Mouse (Mus musculus) 3134 (cell line): Measurements from ENCODE around the gene Trmt1.

ENCODE experiments used
- DNase-seq: peaks from one replicate; pipeline ENCODE4 v3.0.0-alpha.2; 2011; ENCODE audit warnings: low spot score; ENCODE audit not compliant: insufficient read length; ENCODE audit errors: extremely low read depth

Trmt1 gene

DNA sequence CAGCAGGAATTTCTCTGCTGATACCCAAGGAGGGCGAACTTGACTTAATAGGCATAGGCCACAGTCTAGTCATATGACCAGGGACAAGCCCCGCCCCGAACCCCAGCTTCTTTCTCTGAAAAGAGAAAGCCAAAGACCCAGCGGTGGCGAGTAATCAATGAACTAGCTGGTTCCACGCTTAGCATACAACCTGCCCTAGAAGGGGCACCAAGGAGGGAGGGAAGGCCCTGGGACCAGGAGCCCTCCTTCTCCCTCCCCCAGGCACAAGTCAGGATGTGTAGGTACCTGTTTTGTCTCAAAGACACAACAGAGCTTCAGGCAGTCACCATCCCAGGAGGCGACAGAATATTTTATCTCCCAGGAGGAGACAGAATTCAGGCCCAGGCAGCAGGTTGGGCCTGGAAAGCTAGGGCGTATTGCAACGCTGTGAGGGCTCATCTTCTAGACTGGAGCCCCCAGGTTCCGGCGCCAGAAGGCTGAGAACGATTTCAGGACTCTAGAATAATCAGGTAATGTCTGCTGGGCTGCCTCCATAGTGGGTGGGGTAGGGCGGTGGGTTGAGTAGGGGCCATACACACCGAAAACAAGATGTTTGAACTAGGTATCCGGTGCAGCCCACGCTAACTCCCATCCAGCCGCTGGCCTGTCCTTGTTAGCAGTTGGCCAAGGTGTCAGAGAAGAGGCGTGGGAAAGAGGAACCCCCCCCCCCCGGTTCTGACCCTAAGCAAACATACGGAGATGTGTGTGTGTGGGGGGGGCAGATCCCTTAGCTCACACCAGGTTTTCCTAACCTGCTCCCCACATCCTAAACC is at the start of gene Trmt1:
Gene Trmt1, plus strand, starts transcription at position 117 of the 812 bp plus-strand sequence.
- no peak for DNase-seq

DNA sequence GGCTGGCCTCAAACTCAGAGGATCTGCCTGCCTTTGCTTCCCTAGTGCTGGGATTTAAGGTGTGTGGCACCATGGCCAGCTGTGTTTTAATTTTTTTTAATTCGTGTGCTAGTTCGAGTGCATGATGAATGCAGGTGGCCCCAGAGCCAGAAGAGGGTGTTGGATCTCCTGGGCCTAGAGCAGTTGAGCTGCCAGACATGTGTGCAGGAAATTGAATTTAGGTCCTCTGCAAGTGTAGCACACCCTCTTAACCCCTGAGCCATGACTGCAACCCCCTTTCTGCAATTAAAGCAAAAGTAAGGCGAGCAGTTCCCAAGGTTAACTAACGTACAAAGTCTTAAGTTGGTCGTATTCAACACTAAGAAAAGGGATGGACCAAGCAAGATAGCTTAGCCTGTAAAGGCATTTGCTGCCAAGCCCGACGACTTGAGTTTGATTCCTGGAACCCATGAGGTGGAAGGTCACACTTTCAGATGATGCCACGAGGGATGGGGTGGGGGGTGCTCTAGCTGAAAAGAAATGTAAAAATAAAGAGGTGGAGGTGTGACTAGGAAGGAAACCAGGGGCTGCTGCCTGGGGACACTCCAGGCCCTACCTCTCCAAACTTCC is 48.1 kb upstream of the Trmt1 start:
- DNase-seq, result no peak

DNA sequence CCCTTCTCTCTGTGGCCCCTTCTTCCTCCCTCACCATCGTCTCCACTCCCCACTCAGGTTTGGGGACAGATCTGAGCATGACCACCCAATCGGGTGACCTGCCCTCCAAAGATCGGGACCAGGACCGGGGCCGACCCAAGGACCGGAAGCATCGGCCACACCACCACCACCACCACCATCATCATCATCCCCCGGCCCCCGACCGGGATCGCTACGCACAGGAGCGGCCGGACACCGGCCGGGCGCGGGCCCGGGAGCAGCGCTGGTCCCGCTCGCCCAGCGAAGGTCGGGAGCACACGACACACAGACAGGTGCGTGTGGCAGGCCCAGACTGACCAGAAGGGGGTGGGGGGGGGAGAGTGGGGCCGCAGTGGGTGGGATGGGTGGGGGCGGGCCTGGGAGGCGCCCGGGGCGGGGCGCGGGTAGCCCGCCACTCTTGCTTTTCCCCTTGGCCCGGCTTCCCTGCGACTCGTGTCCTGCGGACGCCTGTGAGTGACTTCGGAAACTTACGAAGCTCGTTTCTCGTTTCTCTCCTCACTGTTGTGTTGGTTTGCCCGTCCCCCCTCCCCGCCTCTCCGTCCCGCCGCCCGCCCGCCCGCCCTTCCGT is 47.4 kb upstream of the Trmt1 start:
- DNase-seq, result peak; percentile 47

DNA sequence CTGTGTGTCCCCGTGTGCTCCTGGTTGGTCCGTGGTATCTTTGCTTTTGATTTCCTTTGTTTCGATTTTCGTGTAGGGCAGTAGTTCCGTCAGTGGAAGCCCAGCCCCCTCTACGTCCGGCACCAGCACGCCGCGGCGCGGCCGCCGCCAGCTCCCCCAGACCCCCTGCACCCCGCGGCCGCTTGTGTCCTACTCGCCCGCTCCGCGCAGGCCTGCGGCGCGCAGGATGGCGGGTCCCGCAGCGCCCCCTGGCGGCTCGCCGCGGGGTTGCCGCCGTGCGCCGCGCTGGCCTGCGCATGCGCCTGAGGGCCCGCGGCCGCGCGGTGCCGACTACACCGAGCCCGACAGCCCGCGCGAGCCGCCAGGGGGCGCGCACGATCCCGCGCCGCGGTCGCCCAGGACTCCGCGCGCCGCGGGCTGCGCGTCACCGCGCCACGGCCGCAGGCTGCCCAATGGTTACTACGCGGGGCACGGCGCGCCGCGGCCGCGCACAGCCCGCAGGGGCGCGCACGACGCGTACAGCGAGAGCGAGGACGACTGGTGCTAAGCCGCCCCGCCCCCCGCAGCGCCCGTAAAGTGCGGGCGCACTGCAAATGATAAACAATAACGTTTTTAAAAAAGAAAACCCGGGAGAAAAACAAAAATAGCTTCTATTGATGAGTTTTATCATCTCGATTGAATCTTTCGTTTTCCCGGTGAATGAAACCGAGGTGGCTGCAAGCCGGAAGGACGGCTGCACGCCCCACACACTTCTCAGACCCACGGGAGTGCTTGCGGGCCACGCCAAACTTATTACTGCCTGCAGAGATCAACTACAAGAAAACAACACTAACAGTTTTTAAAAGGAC is 46.7 kb upstream of the Trmt1 start:
- peak; percentile 93 for DNase-seq

DNA sequence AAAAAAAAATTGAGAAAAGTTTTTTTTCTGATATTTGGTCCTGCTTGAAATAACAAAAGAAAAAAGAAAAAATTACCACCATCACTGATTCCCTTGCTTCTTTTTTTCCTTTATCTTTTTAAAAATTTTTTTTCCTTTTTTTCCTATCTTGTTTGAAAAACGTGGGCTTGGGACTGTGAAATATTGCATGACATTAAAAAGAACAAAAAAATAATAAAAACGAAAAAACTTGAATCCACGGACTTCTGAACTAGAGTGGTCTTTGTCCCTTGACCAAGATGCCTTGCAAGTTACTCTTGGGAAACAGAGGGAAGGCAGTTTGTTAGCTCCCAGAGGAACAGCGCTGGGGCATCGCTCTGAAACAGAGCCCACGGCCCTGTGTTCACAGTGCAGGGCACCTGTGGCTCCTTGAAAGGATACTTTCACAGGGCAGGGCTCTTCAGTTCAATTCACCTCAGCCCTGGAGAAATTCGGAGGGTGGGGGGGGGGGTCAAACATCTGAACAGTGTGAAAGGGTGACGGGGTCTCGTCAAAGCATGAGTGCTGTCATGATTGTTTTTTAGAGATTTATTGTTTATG is 46.0 kb upstream of the Trmt1 start:
- no peak for DNase-seq

DNA sequence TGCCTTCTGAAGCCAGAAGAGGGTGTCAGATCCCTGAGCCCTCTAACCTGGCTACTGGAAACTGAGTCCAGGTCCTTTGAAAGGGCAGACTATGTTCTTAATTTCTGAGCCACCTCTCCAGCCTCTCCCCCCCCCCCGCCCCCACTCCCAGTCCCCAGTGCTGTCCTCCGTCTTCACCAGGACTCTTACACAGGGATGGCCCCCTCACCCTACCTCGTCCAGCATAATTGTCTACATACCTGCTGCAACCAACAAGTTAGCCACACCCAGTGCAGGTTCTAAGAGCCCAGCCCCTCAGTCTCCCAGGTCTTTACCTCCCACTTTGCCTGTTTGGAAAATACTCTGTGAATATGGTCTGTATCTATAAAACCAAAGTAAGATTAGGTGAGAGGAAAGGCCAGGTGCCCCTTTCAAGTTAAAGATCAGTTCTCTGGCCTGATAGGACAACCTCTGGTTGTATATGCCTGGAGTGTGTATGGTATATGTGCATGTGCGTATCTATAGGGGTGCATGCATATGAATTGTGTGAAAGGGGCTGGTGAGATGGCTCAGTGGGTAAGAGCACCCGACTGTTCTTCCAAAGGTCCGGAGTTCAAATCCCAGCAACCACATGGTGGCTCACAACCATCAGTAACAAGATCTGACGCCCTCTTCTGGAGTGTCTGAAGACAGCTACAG is 45.4 kb upstream of the Trmt1 start:
- no peak for DNase-seq

DNA sequence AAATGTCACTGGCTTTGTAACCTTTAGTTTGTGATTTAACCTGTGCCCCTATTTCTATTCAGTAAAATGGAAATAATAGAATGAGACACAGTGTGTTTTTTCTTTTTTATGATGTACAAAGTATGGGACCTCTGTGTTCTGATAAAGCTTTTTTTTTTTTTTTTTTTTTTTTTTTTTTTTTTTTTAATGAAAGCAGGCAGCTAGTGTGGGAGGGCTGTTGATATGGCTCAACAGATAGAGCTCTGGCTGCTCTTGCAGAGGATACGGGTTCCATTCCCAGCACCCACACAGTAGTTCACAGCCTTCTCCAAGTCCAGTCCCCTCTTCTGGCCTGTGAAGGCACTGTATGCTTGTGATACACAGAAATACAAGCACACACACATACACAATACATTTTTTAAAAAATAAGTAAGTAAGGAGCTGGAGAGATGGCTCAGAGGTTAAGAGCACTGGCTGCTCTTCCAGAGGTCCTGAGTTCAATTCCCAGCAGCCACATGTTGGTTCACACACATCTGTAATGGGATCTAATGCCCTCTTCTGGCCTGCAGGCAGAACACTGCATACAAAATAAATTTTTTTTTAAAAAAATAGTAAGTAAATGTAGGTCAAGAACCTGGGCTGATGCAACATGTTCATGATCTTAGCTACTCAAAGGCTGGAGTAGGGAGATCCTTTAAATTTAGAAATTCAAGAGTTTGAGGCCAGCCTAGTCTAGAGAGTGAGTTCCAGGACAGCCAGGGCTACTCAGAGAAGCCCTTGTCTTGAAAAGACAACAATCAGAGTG is 44.3 kb upstream of the Trmt1 start:
- no peak for DNase-seq

DNA sequence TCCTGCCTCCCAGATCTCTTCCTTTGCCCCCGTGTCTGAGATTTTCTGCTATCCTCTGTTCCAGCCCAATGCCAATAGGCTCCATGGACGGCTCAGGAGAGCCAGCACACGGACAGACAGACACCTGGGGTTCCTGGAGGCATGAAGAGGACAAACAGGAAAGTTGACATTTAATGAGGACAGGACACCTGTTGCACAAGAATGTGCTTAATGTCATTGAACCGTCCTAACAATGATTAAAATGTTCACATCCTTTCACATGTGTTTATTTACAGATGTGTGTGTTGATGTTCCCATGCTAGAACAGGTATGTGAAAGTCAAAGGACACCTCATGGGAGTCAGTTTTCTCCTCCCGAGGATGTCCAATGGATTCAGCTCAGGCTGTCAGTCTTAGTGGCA is 43.1 kb upstream of the Trmt1 start:
- DNase-seq, result no peak

DNA sequence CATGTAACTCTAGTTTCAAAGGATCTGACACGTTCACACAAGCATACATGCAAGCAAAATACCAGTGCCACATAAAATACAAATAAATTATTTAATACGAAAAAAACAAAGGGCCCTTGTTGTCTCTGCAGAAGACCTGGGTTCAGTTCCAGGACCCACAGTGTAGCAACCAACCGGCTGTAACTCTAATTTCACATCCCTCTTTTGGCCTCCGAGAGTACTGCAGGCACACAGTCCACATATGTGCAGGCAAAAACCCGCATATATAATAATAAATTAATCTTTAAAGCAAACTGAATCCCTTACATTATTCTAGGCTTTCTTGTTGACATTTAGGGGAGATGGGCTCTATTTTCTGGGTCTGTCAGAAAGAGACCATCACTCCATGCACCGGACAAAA is 39.3 kb upstream of the Trmt1 start:
- no peak for DNase-seq

DNA sequence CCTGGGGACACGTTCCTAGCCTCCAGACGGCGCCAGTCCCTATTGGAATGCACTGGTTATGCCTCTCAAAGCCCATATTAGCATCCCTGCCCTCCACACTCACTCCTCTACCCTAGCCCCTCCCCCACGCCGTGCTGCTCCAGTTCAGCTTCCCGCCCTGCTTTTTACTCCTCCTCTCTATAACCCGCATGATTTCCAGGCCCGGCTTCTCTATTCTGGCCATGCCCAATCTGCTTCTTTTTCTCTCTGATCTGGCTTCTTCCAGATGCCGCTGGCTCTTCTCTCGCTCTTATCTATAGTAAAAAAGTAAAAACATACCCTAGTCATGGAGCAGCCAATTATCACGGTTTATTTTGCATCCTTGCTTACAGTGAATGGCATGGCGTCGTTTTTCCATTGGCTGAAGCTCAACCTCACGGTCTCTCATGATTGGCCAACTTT is 38.6 kb upstream of the Trmt1 start:
- no peak for DNase-seq

DNA sequence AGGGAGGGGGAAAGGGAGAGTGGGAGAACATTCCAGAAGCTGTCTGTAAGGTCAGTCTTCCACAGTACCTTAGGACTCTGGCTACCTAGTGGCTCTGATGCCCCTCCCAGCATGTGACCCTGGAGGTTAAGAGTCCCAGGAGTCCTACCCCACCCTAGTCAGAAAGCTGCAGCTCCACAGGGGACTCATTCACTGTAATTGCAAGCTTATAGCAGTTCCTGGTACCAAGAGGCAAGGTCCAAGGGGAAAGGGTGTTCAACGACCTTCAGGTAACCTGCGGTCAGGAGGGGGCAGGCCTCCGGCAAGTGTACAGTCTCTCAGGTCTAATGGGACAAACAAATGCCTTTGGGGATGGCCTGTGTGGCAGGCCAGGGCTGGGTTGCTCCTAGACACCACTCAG is 35.9 kb upstream of the Trmt1 start:
- no peak for DNase-seq

DNA sequence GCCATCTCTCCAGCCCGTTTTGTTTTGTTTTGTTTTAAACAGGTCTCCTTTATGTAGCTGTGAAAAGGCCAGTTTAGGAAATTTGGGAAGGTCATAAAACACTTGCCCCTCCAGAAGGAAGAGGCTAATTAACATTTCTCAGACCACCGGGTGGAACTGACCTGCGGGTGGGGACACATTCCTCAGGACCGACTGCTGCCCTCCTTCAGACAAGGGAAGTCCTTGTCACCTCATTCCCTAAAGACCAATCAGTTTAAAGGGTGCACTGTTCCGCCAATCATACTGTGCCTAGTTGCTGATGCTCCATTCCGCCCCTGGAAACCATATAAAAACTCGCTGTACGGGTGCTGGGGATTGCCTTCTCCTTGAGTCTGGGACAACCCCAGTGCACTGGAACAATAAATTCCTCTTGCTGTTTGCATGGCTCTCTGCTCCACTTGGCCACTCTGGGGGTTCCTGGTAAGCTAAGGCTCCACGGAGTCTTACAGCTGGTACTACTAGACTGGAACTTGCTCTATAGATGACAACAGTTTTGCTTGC is 32.9 kb upstream of the Trmt1 start:
- no peak for DNase-seq

DNA sequence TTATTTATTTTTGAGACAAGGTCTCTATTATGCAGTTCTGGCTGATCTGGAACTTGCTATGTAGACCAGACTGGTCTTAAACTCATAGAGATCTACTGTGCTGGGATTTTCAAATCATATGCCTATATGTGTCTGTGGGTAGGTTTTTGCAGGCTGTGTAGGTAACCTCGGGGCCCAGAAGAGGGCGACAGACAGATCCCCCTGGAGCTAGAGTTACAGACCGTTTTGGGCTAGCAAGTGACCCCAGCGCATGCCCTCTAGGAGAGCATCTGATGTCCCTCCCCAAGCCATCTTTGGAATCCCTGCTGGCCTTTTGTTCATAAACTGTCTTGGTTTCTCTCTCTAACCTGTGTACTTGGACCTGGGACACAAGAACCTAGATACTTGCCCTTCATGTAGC is 31.5 kb upstream of the Trmt1 start:
- no peak for DNase-seq

DNA sequence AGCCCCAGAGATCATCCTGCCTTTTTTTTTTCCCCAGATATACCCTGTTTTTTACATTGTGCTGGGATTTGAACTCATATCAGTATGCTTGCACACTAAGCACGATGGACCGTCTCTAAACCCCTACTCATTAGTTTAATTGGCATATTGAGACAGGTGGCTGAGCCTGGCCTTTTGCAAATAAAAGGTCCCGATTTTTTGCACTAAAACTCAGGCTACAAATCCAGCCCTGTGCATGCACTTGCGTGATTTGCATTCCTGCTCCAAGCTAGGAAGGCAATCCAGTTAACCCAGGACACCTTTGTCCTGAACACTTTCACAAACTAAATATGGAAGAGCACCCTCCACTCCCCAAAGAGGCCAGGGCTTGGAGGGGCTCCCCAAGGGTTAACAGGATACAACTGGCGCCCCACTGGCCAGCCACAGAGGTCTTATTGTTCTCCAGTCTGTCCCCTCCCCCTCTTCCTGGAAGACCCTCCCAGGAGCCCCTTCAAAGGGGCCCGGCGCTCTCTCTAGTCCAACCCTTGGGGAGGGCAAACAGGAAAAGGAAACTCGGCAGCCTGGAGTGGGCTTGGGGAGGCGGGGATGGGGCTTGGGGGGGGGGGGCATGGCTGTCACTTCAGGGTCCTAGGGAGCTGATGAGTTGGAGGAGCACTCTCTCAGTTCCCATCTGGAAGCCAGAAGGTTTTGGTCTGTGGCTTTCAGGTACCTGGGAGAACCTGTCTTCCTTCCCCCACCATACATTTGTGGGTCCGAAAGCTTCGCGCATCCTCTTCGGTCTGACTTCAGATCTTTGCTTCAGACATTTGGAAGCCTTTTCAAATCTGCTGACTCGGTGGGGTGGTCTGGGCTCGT is 30.5 kb upstream of the Trmt1 start:
- DNase-seq, result no peak

DNA sequence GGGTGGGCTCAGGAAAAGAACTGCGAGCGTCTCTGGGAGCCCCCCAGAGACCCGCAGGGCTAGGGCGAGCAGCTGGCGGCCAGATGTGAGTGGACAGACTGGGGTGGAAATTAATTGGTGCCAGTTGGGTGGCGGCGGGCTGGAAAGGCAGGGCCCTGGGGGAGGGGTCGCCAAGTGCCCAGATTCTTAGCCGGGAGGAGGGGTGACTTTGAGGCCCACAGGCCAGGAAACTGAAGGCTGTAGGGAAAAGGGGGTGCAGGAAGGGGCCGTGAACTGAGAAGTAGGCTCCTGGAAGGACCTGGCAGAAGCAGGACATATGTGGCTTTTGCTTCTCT is 29.9 kb upstream of the Trmt1 start:
- no peak for DNase-seq

DNA sequence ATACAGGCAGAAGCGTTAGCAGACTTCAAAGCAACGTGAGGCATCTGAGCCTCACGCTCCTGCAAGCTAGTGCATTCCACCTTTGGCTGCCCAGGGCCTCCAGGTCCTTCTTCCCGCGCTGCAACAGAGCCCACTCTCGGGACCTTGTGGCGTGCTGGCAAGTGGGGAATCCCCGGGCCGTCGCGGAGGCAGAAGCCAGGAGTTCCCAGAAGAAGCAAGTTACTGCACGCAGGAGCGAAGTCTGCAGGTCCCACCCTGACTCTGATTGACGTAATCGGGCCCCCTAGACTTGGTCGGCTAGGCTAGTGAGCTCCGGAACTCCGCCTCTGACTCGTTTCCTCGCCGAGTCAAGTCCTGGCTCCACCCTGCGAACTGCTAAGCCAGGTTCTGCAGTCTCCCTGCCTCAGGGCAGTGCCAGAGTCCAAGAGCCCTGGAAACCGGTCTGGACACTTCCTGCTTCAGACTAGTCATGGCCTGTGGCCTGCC is 29.4 kb upstream of the Trmt1 start:
- DNase-seq, result peak; percentile 85

DNA sequence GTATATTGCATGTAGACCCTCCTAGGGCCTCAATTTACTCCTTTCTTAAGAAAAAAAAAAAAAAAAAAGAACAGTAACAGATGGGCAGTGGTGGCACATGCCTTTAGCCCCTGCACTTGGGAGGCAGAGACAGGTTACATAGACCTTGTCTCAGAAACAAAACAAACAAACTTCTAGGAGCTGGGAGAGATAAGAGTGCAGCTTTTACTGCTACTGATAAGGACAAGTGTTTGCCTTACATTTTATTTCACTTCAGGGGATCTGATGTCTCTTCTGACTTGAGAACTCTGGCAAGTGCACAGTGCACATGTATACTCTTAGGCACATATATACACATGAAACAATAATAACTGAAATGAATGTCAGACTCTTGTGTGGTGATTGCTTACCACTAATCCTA is 28.9 kb upstream of the Trmt1 start:
- no peak for DNase-seq

DNA sequence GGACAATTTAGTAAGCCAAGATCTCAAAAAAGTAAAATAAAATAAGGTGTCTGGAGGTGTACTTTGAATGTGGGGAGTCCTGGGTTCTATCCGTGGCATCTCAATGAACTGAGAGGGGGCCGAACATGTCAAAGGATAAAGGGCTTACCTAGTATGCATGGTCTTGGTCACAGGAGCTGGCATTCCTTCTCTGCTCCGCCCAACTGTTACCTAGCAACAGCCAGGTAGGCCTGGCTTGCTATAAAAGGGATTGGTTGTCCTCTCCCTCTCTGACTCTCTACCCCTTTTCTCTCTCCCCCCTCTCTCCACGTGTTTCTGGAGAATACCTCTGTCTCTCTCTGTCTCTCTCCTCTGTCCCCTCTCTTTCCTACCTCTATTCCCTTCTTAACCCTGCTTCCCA is 28.4 kb upstream of the Trmt1 start:
- no peak for DNase-seq
